Mouse (Mus musculus) kidney, embryonic 15.5 days (tissue): ENCODE measurements around the gene Crebbp. TPM values are rescaled to one million over a fixed set of nuclear protein-coding genes. Genes with fewer than 3 reads are reported as not detected.

Source experiments
- ATAC-seq: fragments of 200-750 bp; cut with Nextera tagmentation; replicated peaks from 2 replicates; pipeline ENCODE4 v1.8.0; 2017; ENCODE audit warnings: moderate TSS enrichment; ENCODE audit not compliant: low FRiP score
- H3K27ac ChIP-seq: fragments of 300-500 bp; sonication (generic); 2 replicates; pipeline ENCODE4 v1.5.1; 2015; ENCODE audit warnings: mild to moderate bottlenecking, inconsistent platforms
- H3K27me3 ChIP-seq: fragments of 300-500 bp; sonication (generic); 2 replicates; pipeline ENCODE4 v1.6.1; 2015; ENCODE audit warnings: inconsistent platforms
- H3K36me3 ChIP-seq: fragments of 300-500 bp; sonication (generic); 2 replicates; pipeline ENCODE4 v1.6.1; 2015; ENCODE audit warnings: inconsistent platforms
- H3K4me1 ChIP-seq: fragments of 300-500 bp; sonication (generic); 2 replicates; pipeline ENCODE4 v1.6.1; 2015; ENCODE audit warnings: inconsistent platforms
- H3K4me2 ChIP-seq: fragments of 300-500 bp; sonication (generic); 2 replicates; pipeline ENCODE4 v1.6.1; 2015; ENCODE audit warnings: moderate library complexity, mild to moderate bottlenecking, inconsistent platforms
- H3K4me3 ChIP-seq: fragments of 300-500 bp; sonication (generic); replicated peaks from 2 replicates; pipeline ENCODE4 v1.5.1; 2015; ENCODE audit warnings: mild to moderate bottlenecking, inconsistent platforms
- H3K9ac ChIP-seq: fragments of 300-500 bp; sonication (generic); 2 replicates; pipeline ENCODE4 v1.6.1; 2015; ENCODE audit warnings: mild to moderate bottlenecking, inconsistent platforms
- H3K9me3 ChIP-seq: fragments of 300-500 bp; sonication (generic); replicated peaks from 2 replicates; pipeline ENCODE4 v1.6.1; 2016; ENCODE audit warnings: inconsistent platforms
- WGBS: fragments of 180-500 bp; shearing (Covaris S2); methylation state at CpG from one replicate; pipeline ENCODE4 v1.1.7; 2015; ENCODE audit warnings: mixed read lengths; 5-methylcytosine and 5-hydroxymethylcytosine counted together
- microRNA-seq: library from miRNA; unstranded; fragments of <30 nt; microRNA quantifications from one replicate; pipeline ENCODE4, GENCODE M21; 2016
- polyA plus RNA-seq: library from polyadenylated mRNA; unstranded; fragments of >200 nt; fragmentation: Nextera tagmentation; extraction: Ambion mirVana; gene quantifications from 2 replicates; pipeline ENCODE4 v1.2.1, GENCODE M21; 2015

Crebbp gene
- polyA plus RNA-seq, 1 experiment from 2014 or later = 35.1 TPM

- no peak overlapping the region for H3K9ac ChIP-seq
- peaks cover under 1% of the 10 kb centered on the region; the same call in 1 of the 2 replicates for H3K4me1 ChIP-seq
- H3K4me3 ChIP-seq = no peak overlapping the region
- H3K9me3 ChIP-seq = no peaks in the 10 kb centered on the region; the same call in 1 of the 2 replicates
- H3K27ac ChIP-seq = no peak overlapping the region
- no peak for ATAC-seq
- WGBS = 72% methylated on average over 2 of the region's 2 CpGs
- peaks cover 42% of the 10 kb centered on the region for H3K36me3 ChIP-seq
- no peak overlapping the region for H3K4me2 ChIP-seq
- H3K27me3 ChIP-seq = no peaks in the 10 kb centered on the region
These were observed 178.2 kb downstream of the Crebbp start for GRCm38 (mm10) chr16:4035575-4035974.

GRCm38 (mm10) chr16:4034476-4034875 lies 179.3 kb downstream of the Crebbp start:
- Histone ChIP-seq H3K4me1 (peaks cover 12% of the 10 kb centered on the region), H3K36me3 (peaks cover 31% of the 10 kb centered on the region), H3K4me2 (no peak overlapping the region), H3K27me3 (no peaks in the 10 kb centered on the region), H3K4me3 (no peak overlapping the region), H3K9me3 (no peaks in the 10 kb centered on the region; the same call in 1 of the 2 replicates), H3K9ac (no peak overlapping the region), H3K27ac (peak overlapping the region; percentile 28; the same call in 1 of the 2 replicates)
- 74% methylated on average over 3 of the region's 3 CpGs for WGBS
- ATAC-seq = no peak

GRCm38 (mm10) chr16:4033971-4034370 lies 179.8 kb downstream of the Crebbp start:
- Histone ChIP-seq H3K9me3 (no peaks in the 10 kb centered on the region; the same call in 1 of the 2 replicates), H3K27me3 (no peaks in the 10 kb centered on the region), H3K27ac (peak overlapping the region; percentile 28), H3K4me1 (peaks cover 14% of the 10 kb centered on the region), H3K36me3 (peaks cover 26% of the 10 kb centered on the region), H3K9ac (no peak overlapping the region), H3K4me2 (no peak overlapping the region), H3K4me3 (no peak overlapping the region)
- 68% methylated on average over 5 of the region's 5 CpGs for WGBS
- no peak for ATAC-seq

GRCm38 (mm10) chr16:4032341-4032748 lies 181.5 kb downstream of the Crebbp start:
- H3K4me2 ChIP-seq = no peak overlapping the region
- no peak overlapping the region for H3K4me3 ChIP-seq
- no peak for ATAC-seq
- peaks cover 9% of the 10 kb centered on the region for H3K36me3 ChIP-seq
- 73% methylated on average over 6 of the region's 6 CpGs for WGBS
- H3K27ac ChIP-seq = peak overlapping the region; percentile 48
- peaks cover 15% of the 10 kb centered on the region for H3K4me1 ChIP-seq
- no peaks in the 10 kb centered on the region for H3K27me3 ChIP-seq
- H3K9me3 ChIP-seq = no peaks in the 10 kb centered on the region; the same call in 1 of the 2 replicates
- H3K9ac ChIP-seq = no peak overlapping the region

GRCm38 (mm10) chr16:4031441-4032274 lies 182.1 kb downstream of the Crebbp start:
- H3K36me3 ChIP-seq = peaks cover 4% of the 10 kb centered on the region
- H3K4me1 ChIP-seq = peaks cover 15% of the 10 kb centered on the region
- 24% methylated on average over 4 of the region's 6 CpGs for WGBS
- H3K27me3 ChIP-seq = no peaks in the 10 kb centered on the region
- peak; percentile 70 for ATAC-seq
- H3K4me3 ChIP-seq = no peak overlapping the region
- H3K4me2 ChIP-seq = no peak overlapping the region
- H3K9ac ChIP-seq = no peak overlapping the region
- peak overlapping the region; percentile 96 for H3K27ac ChIP-seq
- H3K9me3 ChIP-seq = no peaks in the 10 kb centered on the region; the same call in 1 of the 2 replicates

Small RNA genes within 50 kb of the gene (microRNA-seq; reads per million reads assigned to microRNA genes)
- not detected for gene Gm23413

Other genes starting within 250 kb of the Crebbp start
- gene Nlrc3, start 237.4 kb downstream of the Crebbp start, polyA plus RNA-seq = 2.3 and 2.5 TPM in 2 replicates
- 21.1 and 21.3 TPM in 2 replicates for gene Slx4, start 210.2 kb downstream of the Crebbp start, polyA plus RNA-seq
- gene Dnase1, start 177.1 kb downstream of the Crebbp start, polyA plus RNA-seq = 6.3 and 6.5 TPM in 2 replicates
- gene Trap1, start 136.2 kb downstream of the Crebbp start, polyA plus RNA-seq = 105 and 110 TPM in 2 replicates
- 1.2 TPM in 2 replicates for gene Adcy9, start 206.5 kb upstream of the Crebbp start, polyA plus RNA-seq